Mouse (Mus musculus) 416B (cell line): Measurements from ENCODE around the gene Prdm16.

Experiments
- DNase-seq: peaks from one replicate; pipeline ENCODE4 v3.0.0; 2011; ENCODE audit warnings: low read depth

The Prdm16 gene

DNA sequence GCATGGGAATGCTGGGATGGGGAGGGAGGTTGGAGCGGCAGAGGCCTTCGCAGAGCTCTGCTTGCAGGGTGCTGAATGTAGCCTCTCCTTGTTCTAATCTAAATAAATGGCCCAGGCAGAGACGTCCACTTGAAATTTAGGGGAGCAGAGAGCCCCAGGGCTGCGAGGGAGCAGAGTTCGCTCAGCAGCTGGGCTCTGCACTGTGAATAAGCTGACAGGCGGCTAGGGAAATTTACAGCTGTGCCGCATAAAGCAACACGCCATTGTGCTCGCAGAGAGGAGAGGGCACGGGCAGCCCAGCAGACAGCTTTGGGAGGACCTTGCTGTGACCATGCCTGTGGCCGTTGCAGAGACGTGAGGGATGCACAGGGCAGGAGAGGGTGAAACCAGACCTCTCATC is 305.4 kb downstream of the Prdm16 start:
- no peak for DNase-seq

DNA sequence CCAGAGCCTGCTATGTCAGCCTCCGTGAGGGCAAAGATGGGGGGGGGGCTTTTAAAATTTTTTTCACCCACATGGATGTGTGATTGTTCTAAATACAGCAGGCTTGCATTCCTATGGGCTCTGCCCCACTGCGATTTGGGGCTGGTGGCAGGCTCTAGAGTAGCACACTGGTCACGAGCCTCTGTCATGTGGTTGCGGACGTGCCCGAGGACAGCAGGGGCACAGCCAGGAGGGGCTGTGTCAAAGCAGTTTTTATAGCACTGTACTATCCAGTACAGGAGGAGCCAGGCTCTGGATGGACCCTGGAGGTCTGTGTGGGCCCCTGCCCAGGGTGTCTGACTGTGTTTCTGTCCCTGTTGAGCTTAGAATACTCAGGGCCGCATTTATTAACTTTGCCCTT is 306.7 kb downstream of the Prdm16 start:
- DNase-seq: no peak

DNA sequence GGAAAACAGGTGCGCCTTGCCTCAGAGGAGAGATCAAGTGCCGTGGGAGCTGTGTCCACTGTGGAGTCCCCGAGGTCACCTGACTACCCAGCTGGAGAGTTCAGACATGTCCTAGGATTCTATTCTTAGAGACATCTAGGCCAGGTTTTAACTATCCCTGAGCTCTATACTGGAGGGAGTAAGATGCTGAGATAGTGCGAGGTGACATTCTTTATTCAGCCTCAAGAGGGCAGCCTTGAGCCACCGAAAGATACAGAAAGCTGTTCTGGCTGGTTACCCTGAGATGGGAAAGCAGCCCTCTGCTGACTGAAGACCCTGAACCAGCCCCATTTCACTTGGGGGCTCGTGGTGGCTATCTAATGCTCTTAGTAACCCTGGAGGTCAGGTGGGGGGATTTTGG is 307.8 kb downstream of the Prdm16 start:
- peak; percentile 25 for DNase-seq

DNA sequence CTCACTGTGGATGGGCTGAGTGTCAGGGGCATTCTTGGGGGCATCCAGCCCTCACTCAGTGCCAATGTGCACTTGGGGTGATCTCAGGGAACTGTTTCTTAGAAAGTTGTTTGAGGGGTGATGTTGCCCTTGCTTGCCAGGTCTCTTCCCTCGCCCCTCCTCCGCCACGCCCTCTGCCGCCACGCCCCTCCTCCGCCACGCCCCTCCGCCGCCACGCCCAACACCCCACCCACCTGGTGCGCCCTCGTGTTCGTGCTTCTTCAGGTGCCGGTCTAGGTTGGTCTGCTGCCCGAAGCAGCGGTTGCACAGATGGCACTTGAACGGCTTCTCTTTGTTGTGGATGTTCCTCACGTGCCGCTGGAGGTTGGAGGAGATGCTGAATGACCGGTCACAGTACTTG is 308.2 kb downstream of the Prdm16 start:
- no peak for DNase-seq

DNA sequence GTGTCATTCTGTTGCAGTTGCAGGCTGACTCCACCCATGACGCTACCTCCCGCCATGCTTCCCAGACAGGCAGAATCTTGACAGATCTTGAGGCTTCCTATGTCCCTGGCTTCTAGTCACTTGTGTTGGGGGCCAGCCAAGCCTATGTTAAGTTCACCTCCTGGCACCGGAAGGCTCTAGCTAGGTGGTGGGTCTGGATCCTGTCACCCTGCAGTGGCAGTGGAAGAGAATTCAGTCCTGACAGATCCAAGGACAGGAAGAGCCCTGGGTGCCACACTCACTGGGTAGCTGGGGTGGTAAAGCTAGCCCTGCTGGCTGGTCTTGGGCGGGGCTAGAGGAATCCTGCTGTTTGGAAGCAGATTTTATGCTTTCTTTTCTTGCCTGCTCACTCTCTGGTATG is 311.3 kb downstream of the Prdm16 start:
- DNase-seq: no peak

DNA sequence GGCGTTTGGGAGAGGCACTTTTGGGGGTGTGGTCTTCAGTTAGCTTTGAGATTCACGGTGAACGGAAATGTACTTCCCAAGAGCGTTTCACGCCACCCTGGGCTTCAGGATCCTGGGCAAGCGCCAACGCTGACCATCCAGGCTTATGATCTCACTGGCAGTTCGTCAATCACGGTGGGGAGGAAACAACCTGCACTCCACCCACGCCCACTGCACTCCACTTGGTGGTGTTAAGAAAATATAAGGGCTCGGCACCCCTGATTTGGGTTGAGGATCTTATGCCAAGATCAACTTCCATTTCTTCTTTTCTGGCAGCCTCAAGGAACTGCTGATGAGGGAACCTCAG is 323.1 kb downstream of the Prdm16 start:
- DNase-seq: no peak

DNA sequence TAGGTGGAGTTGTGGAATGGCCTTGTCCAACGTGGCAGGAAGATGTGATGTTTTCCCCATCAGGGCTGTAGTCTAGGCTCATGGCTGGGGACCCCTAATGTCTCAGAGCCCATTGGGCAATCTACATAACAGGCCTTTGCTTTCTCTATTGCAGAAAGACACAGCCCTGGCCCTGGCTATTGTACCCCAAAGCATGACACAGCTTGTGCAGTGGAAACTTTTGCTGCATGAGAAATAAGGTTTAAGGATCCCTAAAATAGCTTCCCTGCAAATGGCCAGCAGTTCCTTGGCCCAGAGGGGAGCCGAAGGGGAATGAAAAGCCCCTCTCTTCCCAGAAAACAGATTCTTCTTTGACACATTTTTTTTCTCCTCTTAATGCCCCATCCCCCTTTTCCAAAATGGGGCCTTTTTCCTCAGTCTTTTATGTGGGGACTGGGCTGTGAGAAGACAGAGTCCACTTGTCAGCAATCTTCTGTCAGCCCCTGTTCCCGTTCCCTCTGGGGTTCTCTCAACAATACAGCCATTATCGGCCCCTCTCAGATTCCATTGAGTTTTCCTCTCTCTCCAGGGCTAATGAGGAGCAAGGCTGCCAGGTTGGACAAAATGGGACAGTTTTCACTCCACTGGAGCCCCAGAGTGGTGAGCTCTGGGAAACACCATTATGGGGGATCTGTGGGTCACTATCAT is 323.6 kb downstream of the Prdm16 start:
- DNase-seq: no peak

DNA sequence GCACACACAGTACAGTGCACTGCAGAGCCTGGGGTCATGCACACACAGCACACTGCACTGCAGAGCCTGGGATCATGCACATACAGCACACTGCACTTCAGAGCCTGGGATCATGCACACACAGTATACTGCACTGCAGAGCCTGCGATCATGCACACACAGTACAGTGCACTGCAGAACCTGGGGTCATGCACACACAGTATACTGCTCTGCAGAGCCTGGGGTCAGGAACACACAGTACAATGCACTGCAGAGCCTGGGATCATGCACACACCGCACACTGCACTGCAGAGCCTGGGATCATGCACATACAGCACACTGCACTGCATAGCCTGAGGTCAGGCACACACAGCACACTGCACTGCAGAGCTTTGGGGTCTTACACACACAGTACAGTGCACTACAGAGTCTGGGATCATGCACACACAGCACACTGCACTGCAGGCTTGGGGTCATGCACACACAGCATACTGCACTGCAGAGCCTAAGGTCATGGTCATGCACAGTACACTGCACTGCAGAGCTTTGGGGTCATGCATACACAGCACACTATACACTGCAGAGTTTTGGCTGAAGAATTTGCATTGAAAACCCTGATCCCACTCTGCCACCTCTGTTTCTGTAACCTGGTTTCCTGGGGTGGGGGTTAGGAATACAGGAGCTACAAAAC is 324.4 kb downstream of the Prdm16 start:
- DNase-seq: no peak

DNA sequence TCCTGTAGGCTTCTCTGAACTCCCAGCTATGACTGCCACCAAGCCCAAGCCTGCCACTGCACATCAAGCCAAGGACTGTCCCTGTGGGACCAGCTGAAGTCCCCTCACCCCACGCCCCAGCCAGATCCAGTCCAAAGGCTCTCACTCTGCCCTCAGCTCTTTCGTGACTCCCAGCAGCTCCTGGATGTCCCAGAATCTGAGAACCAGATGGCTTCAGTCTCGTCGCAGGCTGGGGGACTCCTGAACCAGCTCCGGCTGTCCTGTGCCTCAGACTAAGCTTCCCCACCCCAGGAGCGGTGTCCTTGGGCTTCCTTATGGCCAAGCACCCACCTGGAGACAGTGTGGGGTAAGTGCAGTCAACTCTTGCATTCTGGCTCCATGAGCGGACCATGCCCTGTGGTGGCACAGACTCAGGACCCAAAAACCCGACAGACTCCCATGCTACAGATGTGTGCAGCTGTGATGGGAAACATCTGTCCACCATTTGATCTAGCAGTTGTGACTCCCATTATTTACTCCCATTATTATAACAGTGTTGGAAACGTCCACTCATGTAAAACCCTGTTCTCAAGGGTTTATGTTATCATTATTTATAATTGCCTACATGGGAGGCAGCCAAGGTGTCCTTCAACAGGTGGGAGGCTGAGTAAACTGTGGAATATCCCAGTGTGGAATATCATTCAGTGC is 326.0 kb downstream of the Prdm16 start:
- DNase-seq: no peak

DNA sequence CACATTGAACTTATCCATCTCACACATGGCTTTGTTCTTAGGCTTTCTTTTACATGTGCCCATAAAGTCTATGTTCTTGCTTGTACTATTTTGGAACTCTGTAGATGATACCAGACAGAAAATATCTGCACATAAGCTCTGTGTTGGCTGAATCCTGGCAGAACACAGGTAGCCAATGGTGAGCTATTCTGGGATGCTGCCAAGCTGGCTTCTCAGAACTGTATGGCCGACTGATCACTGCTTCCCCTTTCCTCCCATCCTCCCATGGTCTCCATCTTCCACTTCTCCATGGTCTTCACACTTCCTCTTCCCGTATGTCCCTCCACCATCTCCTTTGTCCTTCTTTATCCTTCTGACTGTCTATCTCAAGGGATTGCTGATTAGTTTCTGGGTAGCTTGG is 327.5 kb downstream of the Prdm16 start:
- DNase-seq: no peak

DNA sequence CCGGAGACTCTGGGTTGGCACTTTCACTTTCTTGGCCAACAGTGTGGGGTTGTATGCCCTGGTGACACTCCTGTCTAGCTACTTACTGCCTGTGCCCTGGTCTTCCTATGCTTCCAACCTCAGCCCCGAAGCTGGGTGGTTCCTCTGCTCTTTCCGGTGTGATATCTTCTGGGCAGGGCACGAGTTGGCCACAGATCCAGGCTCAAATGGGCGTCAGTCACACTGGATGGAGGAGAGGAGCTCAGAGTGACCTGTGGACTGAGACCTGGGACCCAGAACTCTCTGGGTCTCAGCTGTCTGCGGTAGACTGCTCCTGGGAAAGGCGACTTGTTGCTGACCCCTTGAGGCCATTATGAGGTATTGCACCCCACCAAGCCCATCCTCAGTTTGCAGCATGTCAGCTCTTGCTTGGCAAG is 335.2 kb downstream of the Prdm16 start, which contains the start of gene Arhgef16:
TSS of gene Arhgef16 (minus strand) at position 211 of the 416 bp plus-strand sequence.
- DNase-seq: peak; percentile 34

DNA sequence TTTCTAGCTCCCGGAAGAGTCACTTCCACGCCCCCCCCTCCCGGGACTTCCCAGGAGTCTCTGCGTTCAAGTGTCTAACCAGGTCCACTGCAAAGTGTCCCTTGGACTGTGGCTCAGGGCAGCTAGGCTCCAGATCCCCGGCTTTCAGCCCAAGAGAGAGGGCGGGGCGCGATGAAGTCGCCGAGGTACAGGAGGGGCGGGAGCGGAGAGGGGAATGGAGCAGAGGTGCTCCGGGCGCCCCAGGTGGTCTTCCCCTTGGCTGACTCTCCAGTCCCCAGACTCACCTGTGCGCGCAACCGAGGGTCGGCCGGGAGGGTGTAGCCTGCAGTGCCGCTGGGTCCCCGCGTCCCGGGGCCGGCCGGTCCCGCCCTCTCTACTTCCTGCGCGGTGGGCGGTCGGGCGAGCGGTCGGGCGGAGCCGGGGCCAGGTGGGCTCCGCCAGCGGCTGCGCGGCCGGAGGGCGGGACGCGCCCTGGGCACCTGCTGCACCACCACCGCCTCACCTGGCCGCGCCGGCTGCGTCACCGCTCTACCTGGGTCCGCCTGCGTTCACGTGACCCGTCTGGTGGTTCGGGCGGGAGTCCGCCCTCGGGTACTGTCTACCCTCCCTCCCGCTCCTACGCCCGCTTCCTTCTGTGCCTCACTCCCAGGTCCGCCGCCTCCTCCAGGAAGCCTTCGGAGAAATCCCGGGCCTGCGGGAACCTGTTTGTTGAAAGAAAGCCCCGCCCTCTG is 337.0 kb downstream of the Prdm16 start:
- no peak for DNase-seq

DNA sequence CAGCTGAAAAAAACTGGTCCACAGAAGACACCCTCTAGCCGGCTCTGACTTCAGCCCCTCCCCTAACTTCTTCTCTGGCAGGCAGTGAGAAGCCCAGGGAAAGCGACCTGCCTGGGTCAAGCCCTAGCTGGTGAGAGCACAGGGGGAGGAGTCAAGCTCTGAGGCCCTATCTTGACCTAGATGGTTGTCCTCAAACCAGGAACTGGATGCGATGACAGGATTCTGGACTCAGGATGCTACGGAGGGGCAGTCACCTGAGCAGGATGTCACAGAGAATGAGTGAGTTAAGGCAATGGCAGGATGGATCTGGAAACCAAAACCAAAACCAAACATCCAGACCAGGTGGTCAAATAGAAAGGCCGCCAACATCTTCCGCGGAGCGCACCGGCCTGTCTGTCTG is 338.9 kb downstream of the Prdm16 start:
- DNase-seq: no peak

DNA sequence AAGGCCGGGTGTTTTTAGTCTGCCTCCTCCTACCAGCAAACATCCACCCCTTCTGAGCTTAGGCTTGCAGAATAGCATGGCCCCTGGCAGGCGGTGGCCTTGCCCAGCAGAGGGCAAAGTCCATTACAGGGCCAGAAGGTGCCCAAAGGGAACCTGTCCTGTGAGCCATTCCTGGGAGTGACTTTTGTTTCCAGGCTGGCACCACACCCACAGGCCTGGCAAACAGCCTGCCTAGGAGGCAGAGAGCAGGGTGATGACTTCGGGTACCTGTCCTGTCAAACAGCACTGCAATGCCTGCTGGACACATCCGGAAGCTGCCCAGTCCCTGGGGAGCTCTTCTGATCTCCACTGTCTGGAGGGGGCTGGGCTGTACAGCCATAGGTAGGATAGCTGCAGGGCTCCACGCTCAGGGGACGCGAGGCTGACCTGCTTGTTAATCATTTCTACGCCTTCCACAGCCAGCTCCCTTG is 342.4 kb downstream of the Prdm16 start:
- no peak for DNase-seq

DNA sequence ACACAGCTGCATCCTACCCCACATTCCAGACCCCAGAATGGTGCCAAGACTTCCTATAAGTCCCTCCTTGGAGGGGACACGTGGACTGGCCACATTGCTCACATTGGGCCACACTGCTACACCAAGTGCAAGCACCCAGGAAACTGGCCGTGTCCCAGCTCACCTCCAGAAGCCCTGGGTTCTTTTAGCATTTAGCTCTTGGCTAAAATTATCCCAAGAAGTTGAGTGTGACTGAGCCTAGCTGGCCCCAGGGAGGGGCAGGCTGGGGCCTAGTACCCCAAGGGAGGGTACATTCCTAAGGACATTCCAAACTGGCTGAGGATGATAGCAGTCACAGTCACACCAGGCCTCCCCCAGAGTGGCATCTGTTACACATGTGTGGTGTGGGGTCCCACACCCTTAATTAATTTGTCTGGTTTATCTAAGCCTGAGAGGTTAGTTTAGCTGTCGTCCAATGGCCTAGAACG is 342.9 kb downstream of the Prdm16 start:
- DNase-seq: no peak

DNA sequence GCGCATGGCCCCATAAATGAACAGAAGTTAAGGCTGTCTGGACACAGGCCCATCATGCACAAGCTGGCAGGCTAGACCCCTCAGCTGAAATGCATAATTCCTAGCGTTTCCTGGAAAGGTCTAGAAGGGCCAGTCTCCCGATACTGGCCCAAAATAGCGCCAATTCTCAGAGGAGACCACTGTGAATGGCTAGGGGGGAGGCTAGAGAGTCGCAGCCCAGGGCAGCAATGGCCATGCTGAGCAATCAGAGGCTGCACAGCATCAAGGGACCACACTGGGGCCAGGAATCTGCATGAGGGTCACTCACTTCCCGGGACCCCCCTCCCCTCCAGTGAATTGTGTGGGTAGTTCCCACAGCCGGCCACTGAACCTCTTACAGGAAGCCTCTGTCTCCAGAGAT is 353.0 kb downstream of the Prdm16 start:
- no peak for DNase-seq

DNA sequence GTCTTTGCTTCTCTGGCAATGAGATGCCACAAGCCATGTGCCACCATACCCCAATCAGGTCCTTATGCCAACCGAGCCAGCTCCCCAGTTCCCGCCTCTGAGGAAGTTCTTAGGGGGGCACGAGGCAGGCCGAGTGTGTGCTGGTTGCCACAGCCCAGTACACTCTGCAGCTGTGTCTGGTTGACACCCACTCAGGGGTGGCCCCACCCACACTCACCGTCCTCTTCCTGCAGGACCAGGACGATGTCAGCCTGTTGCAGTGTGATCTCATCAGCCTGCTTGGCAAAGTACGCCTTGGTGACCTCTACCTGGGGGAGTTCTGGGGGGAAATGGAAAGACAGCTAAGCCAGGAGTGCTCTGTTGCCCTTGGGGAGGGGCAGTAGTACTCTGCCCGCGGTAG is 357.2 kb downstream of the Prdm16 start:
- no peak for DNase-seq

DNA sequence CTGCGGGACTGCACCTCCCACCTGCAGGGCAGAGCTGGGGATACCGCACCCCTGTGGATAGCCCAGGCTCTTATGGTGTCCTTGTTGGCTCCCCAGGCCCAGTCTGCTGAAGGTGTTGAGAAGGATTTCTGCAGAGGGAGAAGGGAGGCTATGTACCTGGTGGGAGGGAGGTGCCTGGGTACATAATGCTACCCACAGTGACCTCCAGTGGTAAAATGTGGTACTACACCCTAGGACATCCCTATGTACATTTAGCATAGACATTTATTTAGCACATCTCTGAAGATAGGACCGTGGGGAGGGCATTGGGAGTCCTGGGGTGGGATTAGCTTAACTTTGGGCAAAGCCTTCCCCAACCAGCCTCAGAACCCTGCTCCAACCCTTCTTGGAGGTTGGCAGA is 363.7 kb downstream of the Prdm16 start:
- peak; percentile 45 for DNase-seq

DNA sequence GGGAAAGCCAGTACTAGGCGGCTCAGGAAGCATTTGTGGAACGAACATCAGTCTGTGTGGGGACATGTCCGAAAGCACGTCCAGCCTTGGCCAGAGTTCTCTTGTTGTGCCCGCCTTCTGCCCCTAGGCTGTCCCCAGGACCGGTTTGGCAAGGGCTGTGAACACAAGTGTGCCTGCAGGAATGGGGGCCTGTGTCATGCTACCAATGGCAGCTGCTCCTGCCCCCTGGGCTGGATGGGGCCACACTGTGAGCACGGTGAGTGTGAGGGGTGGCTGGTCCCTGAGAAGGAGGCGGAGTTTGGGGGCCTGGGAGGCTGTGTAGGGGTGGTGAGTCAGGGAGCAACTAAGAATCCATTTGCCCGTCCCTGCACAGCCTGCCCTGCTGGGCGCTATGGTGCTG is 367.2 kb downstream of the Prdm16 start:
- no peak for DNase-seq

DNA sequence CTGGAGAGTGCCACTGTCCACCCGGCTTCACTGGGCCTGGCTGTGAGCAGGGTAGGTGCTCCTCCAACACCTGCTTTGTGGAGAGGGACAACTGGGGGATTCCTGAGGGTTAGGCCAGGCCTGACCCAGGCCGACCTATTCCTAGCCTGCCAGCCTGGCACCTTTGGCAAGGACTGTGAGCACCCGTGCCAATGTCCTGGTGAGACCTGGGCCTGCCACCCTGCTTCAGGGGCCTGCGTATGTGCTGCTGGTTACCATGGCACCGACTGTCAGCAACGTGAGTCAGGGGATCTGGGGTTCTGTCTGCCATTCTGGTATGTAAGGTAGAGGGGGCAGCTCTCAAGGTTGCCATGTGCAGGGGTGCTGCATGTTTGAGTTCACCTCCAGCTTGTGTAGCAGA is 369.2 kb downstream of the Prdm16 start:
- DNase-seq: no peak
